Mouse (Mus musculus) forebrain, embryonic 11.5 days (tissue): ENCODE results near the gene Nlrc3. TPM values are rescaled to one million over a fixed set of nuclear protein-coding genes. Genes with fewer than 3 reads are reported as not detected.
A peak's percentile ranks its signal among the peaks of the same experiment; 100 is the strongest.
"Not testable (repeated sequence)": the region's sequence is repeated elsewhere in the genome, so short reads cannot be mapped to it uniquely, and the experiment has no call there.

ENCODE experiments used
- ATAC-seq: fragments of 200-750 bp; cut with Nextera tagmentation; replicated peaks from 2 replicates; pipeline ENCODE4 v1.8.0; 2017; ENCODE audit warnings: moderate TSS enrichment; ENCODE audit not compliant: low FRiP score
- DNase-seq: peaks from one replicate; pipeline ENCODE4 v3.0.0-alpha.2; 2017; ENCODE audit warnings: low spot score
- H3K27ac ChIP-seq: fragments of 300-500 bp; sonication (generic); 2 replicates; pipeline ENCODE4 v1.5.1; 2014; ENCODE audit warnings: low read depth, low read length
- H3K27me3 ChIP-seq: fragments of 300-500 bp; sonication (generic); 2 replicates; pipeline ENCODE4 v1.6.1; 2014; ENCODE audit warnings: mild to moderate bottlenecking, low read length, mixed read lengths; ENCODE audit not compliant: control insufficient read depth, insufficient read depth
- H3K36me3 ChIP-seq: fragments of 300-500 bp; sonication (generic); 2 replicates; pipeline ENCODE4 v1.6.1; 2014; ENCODE audit warnings: mild to moderate bottlenecking, low read length, moderate library complexity, mixed read lengths; ENCODE audit not compliant: control insufficient read depth, insufficient read depth
- H3K4me1 ChIP-seq: fragments of 300-500 bp; sonication (generic); replicated peaks from 2 replicates; pipeline ENCODE4 v1.6.1; 2014; ENCODE audit warnings: low read length, mixed read lengths; ENCODE audit not compliant: control insufficient read depth, insufficient read depth
- H3K4me2 ChIP-seq: fragments of 300-500 bp; sonication (generic); 2 replicates; pipeline ENCODE4 v1.6.1; 2014; ENCODE audit warnings: low read depth, mild to moderate bottlenecking, low read length, moderate library complexity, mixed read lengths; ENCODE audit not compliant: severe bottlenecking
- H3K4me3 ChIP-seq: fragments of 300-500 bp; sonication (generic); 2 replicates; pipeline ENCODE4 v1.5.1; 2014; ENCODE audit warnings: low read depth, low read length
- H3K9ac ChIP-seq: fragments of 300-500 bp; sonication (generic); 2 replicates; pipeline ENCODE4 v1.6.1; 2014; ENCODE audit warnings: low read length
- H3K9me3 ChIP-seq: fragments of 300-500 bp; sonication (generic); 2 replicates; pipeline ENCODE4 v1.6.1; 2016; ENCODE audit warnings: low read length, mixed read lengths; ENCODE audit not compliant: control insufficient read depth
- WGBS: fragments of 180-500 bp; shearing (Covaris S2); extraction: QIAGEN DNeasy Blood & Tissue Kit; methylation state at CpG from one replicate; pipeline ENCODE4 v1.1.7; 2014; 5-methylcytosine and 5-hydroxymethylcytosine counted together
- polyA plus RNA-seq: library from polyadenylated mRNA; unstranded; fragments of >200 nt; fragmentation: Nextera tagmentation; extraction: Ambion mirVana; gene quantifications from 2 replicates; pipeline ENCODE4 v1.2.1, GENCODE M21; 2014

Nlrc3 gene
- 0.71 and 0.99 TPM in 2 replicates for polyA plus RNA-seq

DNA sequence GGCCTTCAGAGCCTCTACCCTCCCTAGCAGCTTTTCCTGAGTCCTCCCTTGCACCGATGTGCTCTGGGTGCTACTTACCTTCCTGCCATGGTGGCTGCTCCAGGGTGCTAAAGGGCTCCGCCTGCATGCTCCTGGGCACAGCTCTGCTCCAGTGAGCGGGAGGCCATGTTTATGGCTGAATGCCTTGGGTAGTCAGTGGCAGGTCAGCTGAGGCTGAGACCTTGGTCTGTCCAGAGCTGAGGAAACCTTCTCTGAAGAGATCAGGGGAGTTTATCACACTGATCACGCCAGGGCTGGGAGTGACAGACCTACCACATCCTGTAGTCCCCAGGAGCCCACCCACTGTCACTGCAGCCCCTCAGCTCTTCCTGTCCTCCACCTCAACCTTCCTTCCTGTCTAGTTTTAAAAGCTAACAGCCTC is at the start of gene Nlrc3:
Gene Nlrc3 (minus strand): TSS at position 382 of the 421 bp plus-strand sequence.
- peaks cover 8% of the 10 kb centered on the region; the same call in 1 of the 2 replicates for H3K36me3 ChIP-seq
- ATAC-seq, result no peak
- no peak within 1 kb of the TSS for H3K27ac ChIP-seq
- no peak within 1 kb of the TSS for H3K4me2 ChIP-seq
- H3K9me3 ChIP-seq, result no peaks in the 10 kb centered on the region
- no peak within 1 kb of the TSS for H3K4me3 ChIP-seq
- WGBS, result 73% methylated on average over 4 of the region's 4 CpGs
- DNase-seq, result no peak
- H3K27me3 ChIP-seq, result no peaks in the 10 kb centered on the region
- H3K4me1 ChIP-seq, result no peaks in the 10 kb centered on the region
- H3K9ac ChIP-seq, result no peak within 1 kb of the TSS

DNA sequence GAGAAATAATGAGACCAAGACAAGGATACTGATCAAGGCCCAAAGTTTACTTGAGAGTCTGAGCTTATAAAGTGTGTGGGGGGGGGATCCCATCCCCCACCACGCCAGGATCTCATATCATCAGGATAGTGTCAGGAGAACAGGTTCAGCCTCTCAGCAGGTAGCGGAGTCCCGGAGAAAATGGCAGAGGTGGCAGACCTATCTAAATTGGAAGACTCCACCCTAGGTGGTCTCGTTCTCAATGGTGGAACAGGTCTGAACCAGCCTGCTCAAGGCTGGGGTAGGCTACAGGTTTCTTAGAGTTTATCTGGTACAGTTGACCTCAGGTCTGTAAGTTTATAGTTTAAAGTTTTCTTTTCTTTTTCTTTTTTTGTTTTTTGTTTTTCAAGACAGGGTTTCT is 46.3 kb upstream of the Nlrc3 start:
- no peaks in the 10 kb centered on the region for H3K27me3 ChIP-seq

DNA sequence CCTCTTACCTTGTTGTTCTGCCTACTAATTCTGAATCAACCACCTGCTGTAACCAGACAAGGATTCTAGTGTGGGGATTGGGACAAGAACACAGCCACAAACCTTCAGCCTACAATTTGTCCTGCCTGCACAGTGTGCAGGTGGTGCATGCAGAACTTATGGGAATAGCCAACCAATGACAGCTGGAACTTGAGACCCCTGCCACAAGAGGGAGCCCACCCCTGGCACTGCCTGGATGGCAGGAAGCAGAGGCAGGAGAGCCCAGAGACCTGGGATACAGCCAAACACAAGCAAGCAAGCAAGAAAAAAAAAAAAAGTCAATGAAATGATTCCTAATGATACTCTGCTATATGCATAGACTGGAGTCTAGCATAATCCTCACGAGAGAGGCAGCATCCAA is 44.8 kb upstream of the Nlrc3 start:
- no peak for ATAC-seq
- no peak for DNase-seq
- Histone ChIP-seq H3K4me3 (no peak overlapping the region), H3K27ac (no peak overlapping the region), H3K9me3 (no peaks in the 10 kb centered on the region), H3K4me1 (no peaks in the 10 kb centered on the region), H3K4me2 (no peak overlapping the region), H3K9ac (no peak overlapping the region), H3K36me3 (no peaks in the 10 kb centered on the region), H3K27me3 (no peaks in the 10 kb centered on the region)
- 74% methylated on average over 1 of the region's 1 CpGs for WGBS

More for the DNA sequence above, 46.3 kb upstream of the Nlrc3 start:
- DNase-seq (no peak), ATAC-seq (no peak)
- Histone ChIP-seq H3K4me2 (no peak overlapping the region), H3K4me3 (no peak overlapping the region), H3K36me3 (no peaks in the 10 kb centered on the region), H3K27ac (no peak overlapping the region), H3K9me3 (no peaks in the 10 kb centered on the region), H3K4me1 (no peaks in the 10 kb centered on the region), H3K9ac (no peak overlapping the region)
- 82% methylated on average over 4 of the region's 4 CpGs for WGBS

DNA sequence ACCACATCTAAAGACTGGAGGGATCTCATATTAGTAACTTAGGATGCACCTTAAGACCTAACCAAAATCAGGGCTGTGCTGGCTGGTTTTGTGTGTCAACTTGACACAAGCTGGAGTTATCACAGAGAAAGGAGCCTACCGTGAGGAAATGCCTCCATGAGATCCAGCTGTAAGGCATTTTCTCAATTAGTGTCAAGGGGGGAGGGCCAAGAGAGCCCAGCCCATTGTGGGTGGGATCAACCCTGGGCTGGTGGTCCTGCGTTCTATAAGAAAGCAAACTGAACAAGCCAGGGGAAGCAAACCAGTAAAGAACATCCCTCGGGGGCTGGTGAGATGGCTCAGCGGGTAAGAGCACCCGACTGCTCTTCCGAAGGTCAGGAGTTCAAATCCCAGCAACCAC is 41.0 kb upstream of the Nlrc3 start:
- not testable (repeated sequence) for H3K4me1 ChIP-seq, H3K27me3 ChIP-seq, H3K9ac ChIP-seq, DNase-seq, H3K4me3 ChIP-seq, H3K9me3 ChIP-seq, H3K27ac ChIP-seq, ATAC-seq, H3K4me2 ChIP-seq, H3K36me3 ChIP-seq
- WGBS, result 81% methylated on average over 6 of the region's 6 CpGs

DNA sequence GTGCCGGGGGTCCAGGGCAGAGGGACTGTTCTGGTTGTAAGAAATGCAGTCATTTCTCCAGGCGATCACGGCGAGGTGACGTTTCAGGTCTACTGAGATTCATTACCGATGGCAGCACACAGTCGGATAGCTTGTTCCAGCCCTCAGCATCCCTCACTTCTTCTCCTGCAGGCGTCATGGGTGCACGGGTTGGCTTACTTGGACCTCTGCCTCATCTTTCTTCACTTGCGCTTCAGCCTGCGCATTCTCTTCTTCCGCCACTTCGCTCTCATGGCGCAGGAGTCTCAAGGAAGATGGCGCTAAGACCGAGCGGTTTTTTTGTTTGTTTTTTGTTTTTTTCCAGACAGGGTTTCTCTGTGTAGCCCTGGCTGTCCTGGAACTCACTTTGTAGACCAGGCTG is 40.4 kb upstream of the Nlrc3 start:
- not testable (repeated sequence) for ATAC-seq, DNase-seq, H3K36me3 ChIP-seq, H3K4me1 ChIP-seq, H3K27me3 ChIP-seq, H3K9me3 ChIP-seq, H3K4me2 ChIP-seq, H3K27ac ChIP-seq, H3K9ac ChIP-seq, H3K4me3 ChIP-seq
- 78% methylated on average over 17 of the region's 17 CpGs for WGBS

DNA sequence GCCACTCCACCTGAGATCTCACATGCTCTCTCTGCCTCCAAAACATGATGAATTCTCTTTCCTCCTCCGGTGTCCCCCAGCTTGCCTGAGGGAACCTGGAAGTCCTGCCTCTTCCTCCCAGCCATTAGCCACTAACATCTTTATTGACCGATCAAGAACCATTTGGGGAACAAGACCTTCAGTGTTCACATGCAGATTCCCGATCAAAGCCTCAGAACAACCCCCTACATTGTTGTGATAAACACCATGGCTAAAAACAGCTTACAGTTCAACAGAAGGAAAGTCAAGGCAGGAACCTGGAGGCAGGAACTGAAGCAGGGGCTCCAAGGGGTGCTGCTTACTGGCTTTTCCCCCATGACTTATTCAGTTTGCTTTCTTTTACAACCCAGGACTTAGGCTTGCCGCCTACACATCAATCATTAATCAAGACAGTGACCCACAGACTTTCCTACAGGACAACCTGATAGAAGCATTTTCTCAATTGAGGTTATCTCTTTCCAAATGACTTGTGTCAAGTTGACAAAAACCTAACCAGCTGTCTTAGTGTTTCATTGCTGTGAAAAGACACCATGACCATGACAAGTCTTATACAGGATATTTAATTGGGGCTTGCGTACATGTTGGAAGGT is 37.7 kb upstream of the Nlrc3 start:
- whole genome bisulfite sequencing, result 78% methylated on average over 5 of the region's 5 CpGs
- no peak for ATAC-seq

DNA sequence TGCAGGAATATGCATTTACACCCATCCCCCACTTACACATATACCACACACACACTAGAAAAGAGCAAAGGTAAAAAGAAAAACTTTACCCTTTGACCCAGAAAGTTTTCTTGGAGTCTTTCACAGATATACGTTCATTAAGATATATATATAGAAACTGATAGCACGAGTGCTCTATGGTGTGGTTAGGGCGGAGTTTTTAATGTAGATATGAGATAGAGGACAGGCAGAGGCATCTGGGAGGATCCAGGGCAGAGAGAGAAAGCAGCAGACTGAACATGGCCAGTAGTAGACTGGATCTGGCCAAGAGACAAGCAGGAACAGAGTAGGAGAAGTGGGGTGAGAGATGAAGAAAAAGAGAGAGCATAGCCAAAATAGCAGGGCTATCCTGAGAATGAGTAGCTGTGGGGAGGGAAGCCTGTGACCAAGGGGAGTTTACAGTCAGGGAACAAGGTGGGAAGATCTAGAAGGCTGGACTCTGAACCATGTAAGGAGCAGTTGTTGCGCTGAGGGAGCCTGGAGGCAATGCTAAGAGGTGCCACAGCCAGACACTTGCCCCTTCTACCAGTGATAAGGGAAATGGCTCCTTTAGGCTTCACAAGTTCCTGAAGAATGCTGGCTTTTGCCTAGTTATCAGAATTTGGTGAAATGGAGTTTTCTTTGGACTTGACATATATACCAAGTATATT is 36.6 kb upstream of the Nlrc3 start:
- 68% methylated on average over 4 of the region's 4 CpGs for WGBS

More for the DNA sequence above, 37.7 kb upstream of the Nlrc3 start:
- Histone ChIP-seq H3K4me1 (no peaks in the 10 kb centered on the region), H3K4me3 (no peak overlapping the region), H3K36me3 (no peaks in the 10 kb centered on the region), H3K9me3 (no peaks in the 10 kb centered on the region), H3K9ac (no peak overlapping the region), H3K27ac (no peak overlapping the region), H3K27me3 (no peaks in the 10 kb centered on the region), H3K4me2 (no peak overlapping the region)
- no peak for DNase-seq

DNA sequence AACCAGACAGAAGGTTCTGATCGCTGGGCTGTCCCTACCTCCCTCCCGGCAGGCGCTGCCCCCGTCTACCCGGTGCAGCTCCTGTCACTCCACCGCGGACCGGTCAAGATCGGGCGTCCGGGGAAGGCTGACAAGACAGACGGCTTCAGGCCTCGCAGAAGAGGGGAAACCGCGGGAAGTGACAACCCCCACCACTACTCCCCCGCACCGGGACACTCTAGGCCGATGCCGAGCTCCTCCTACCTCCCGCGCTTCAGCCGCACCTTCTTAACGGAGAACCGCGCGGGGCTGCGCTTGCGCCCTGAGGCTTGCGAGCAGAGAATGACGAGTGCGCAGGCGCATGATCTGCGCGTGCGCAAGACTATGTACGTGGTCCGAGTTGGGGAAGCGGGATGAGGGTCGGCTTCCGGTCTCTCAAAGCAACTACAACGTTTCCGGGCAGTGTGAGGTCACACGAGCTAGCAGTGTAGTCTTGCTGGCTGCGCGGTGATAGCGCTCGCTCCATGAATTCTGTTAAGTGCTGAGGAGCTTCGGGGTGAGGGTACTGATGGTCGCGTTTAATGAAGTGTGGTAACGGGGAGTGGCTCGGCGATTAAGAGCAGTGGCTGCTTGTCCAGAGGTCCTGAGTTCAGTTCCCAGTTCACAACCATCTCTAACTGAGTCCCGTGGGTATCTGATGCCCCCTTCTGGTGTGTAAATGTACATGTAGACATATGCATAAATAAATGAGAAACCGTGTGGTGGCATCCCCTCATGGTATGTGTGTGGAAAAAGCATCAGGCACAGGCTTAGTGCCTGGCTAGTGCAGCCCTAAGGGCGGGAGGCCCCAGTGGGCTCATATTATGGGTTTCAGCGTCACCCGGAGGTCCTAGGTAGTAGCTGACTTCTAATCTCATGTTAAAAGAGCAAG is 27.3 kb upstream of the Nlrc3 start, which contains the start of gene Slx4:
Gene Slx4 (minus strand): TSS at position 282 of the 910 bp plus-strand sequence.
- no peaks in the 10 kb centered on the region for H3K9me3 ChIP-seq
- no peaks in the 10 kb centered on the region; the same call in 1 of the 2 replicates for H3K36me3 ChIP-seq
- peak; percentile 99 for ATAC-seq
- H3K27me3 ChIP-seq, result no peaks in the 10 kb centered on the region
- peak within 1 kb of the TSS; percentile 86 for H3K4me2 ChIP-seq
- H3K27ac ChIP-seq, result peak within 1 kb of the TSS; percentile 55; the same call in 1 of the 2 replicates
- DNase-seq, result peak; percentile 97
- WGBS, result 1% methylated on average over 57 of the region's 58 CpGs
- H3K9ac ChIP-seq, result peak within 1 kb of the TSS; percentile 79
- H3K4me3 ChIP-seq, result peak within 1 kb of the TSS; percentile 81
- 0 out of 2 replicates have a peak, but pooled peaks cover 4% of the 10 kb centered on the region for H3K4me1 ChIP-seq

More for the DNA sequence above, 36.6 kb upstream of the Nlrc3 start:
- ATAC-seq, result no peak
- no peak for DNase-seq
- Histone ChIP-seq H3K9me3 (no peaks in the 10 kb centered on the region), H3K36me3 (no peaks in the 10 kb centered on the region), H3K4me2 (no peak overlapping the region), H3K4me1 (no peaks in the 10 kb centered on the region), H3K27me3 (no peaks in the 10 kb centered on the region), H3K27ac (no peak overlapping the region), H3K9ac (no peak overlapping the region), H3K4me3 (no peak overlapping the region)
